Mouse (Mus musculus) neural tube, embryonic 13.5 days (tissue): ENCODE measurements around the gene Spock1. TPM values are rescaled to one million over a fixed set of nuclear protein-coding genes. Genes with fewer than 3 reads are reported as not detected.

Experiments
- ATAC-seq: fragments of 200-750 bp; cut with Nextera tagmentation; 2 replicates; pipeline ENCODE4 v1.8.0; 2017; ENCODE audit warnings: low read depth, mild to moderate bottlenecking, moderate TSS enrichment, moderate library complexity
- H3K27ac ChIP-seq: fragments of 300-500 bp; sonication (generic); replicated peaks from 2 replicates; pipeline ENCODE4 v1.5.1; 2015; ENCODE audit warnings: moderate library complexity, mild to moderate bottlenecking, inconsistent platforms
- H3K27me3 ChIP-seq: fragments of 300-500 bp; sonication (generic); 2 replicates; pipeline ENCODE4 v1.6.1; 2015; ENCODE audit warnings: mild to moderate bottlenecking, inconsistent platforms
- H3K36me3 ChIP-seq: fragments of 300-500 bp; sonication (generic); 2 replicates; pipeline ENCODE4 v1.6.1; 2015; ENCODE audit warnings: mild to moderate bottlenecking, inconsistent platforms
- H3K4me1 ChIP-seq: fragments of 300-500 bp; sonication (generic); replicated peaks from 2 replicates; pipeline ENCODE4 v1.6.1; 2015; ENCODE audit warnings: inconsistent platforms
- H3K4me2 ChIP-seq: fragments of 300-500 bp; sonication (generic); 2 replicates; pipeline ENCODE4 v1.6.1; 2015; ENCODE audit warnings: inconsistent platforms, mild to moderate bottlenecking, moderate library complexity
- H3K4me3 ChIP-seq: fragments of 300-500 bp; sonication (generic); 2 replicates; pipeline ENCODE4 v1.5.1; 2015; ENCODE audit warnings: mild to moderate bottlenecking, inconsistent platforms
- H3K9ac ChIP-seq: fragments of 300-500 bp; sonication (generic); 2 replicates; pipeline ENCODE4 v1.6.1; 2015; ENCODE audit warnings: moderate library complexity, mild to moderate bottlenecking, inconsistent platforms
- H3K9me3 ChIP-seq: fragments of 300-500 bp; sonication (generic); 2 replicates; pipeline ENCODE4 v1.6.1; 2016; ENCODE audit warnings: inconsistent platforms
- WGBS: fragments of 180-500 bp; shearing (Covaris S2); methylation state at CpG from one replicate; pipeline ENCODE4 v1.1.7; 2015; 5-methylcytosine and 5-hydroxymethylcytosine counted together
- polyA plus RNA-seq: library from polyadenylated mRNA; unstranded; fragments of >200 nt; fragmentation: Nextera tagmentation; extraction: Ambion mirVana; gene quantifications from 2 replicates; pipeline ENCODE4 v1.2.1, GENCODE M21; 2015

Gene Spock1
- polyA plus RNA-seq, 1 experiment from 2014 or later = 90.2 TPM

- Histone ChIP-seq H3K27me3 (no peaks in the 10 kb centered on the region), H3K4me1 (peaks cover 34% of the 10 kb centered on the region), H3K4me3 (no peak overlapping the region), H3K9me3 (no peaks in the 10 kb centered on the region), H3K36me3 (no peaks in the 10 kb centered on the region), H3K4me2 (no peak overlapping the region), H3K27ac (no peak overlapping the region), H3K9ac (no peak overlapping the region)
- no peak for ATAC-seq
- WGBS = 66% methylated on average over 3 of the region's 3 CpGs
Measured at GRCm38 (mm10) chr13:57667621-57668020, 240.5 kb downstream of the Spock1 start.

GRCm38 (mm10) chr13:57666173-57666842 is 241.8 kb downstream of the Spock1 start:
- H3K27me3 ChIP-seq = no peaks in the 10 kb centered on the region
- H3K4me2 ChIP-seq = no peak overlapping the region
- no peaks in the 10 kb centered on the region for H3K9me3 ChIP-seq
- H3K9ac ChIP-seq = 0 out of 2 replicates have a peak overlapping the region, but pooled peaks have one; percentile 17
- no peaks in the 10 kb centered on the region for H3K36me3 ChIP-seq
- H3K4me3 ChIP-seq = no peak overlapping the region
- ATAC-seq = no peak
- peaks cover 21% of the 10 kb centered on the region for H3K4me1 ChIP-seq
- WGBS = 52% methylated on average over 9 of the region's 9 CpGs
- no peak overlapping the region for H3K27ac ChIP-seq

GRCm38 (mm10) chr13:57662554-57662953 is 245.6 kb downstream of the Spock1 start:
- H3K4me2 ChIP-seq = no peak overlapping the region
- no peak for ATAC-seq
- no peaks in the 10 kb centered on the region for H3K27me3 ChIP-seq
- no peak overlapping the region for H3K4me3 ChIP-seq
- H3K4me1 ChIP-seq = peaks cover 13% of the 10 kb centered on the region
- H3K36me3 ChIP-seq = no peaks in the 10 kb centered on the region
- no peak overlapping the region for H3K9ac ChIP-seq
- no peak overlapping the region for H3K27ac ChIP-seq
- H3K9me3 ChIP-seq = no peaks in the 10 kb centered on the region
- 82% methylated on average over 4 of the region's 4 CpGs for WGBS

- H3K4me1 ChIP-seq = peaks cover 9% of the 10 kb centered on the region
- no peaks in the 10 kb centered on the region for H3K36me3 ChIP-seq
- no peaks in the 10 kb centered on the region for H3K27me3 ChIP-seq
- H3K4me3 ChIP-seq = no peak overlapping the region
- no peaks in the 10 kb centered on the region for H3K9me3 ChIP-seq
- H3K4me2 ChIP-seq = no peak overlapping the region
- no peak overlapping the region for H3K27ac ChIP-seq
- H3K9ac ChIP-seq = no peak overlapping the region
- no peak for ATAC-seq
- 86% methylated on average over 2 of the region's 2 CpGs for WGBS
Measured at GRCm38 (mm10) chr13:57660523-57660922, 247.6 kb downstream of the Spock1 start.

- H3K4me1 ChIP-seq = peaks cover 15% of the 10 kb centered on the region
- no peak for ATAC-seq
- H3K9ac ChIP-seq = no peak overlapping the region
- no peak overlapping the region for H3K4me2 ChIP-seq
- H3K9me3 ChIP-seq = no peaks in the 10 kb centered on the region
- WGBS = 84% methylated on average over 3 of the region's 3 CpGs
- no peaks in the 10 kb centered on the region for H3K36me3 ChIP-seq
- no peaks in the 10 kb centered on the region for H3K27me3 ChIP-seq
- H3K4me3 ChIP-seq = no peak overlapping the region
- H3K27ac ChIP-seq = no peak overlapping the region
Measured at GRCm38 (mm10) chr13:57659872-57660271, 248.3 kb downstream of the Spock1 start.

- 47% methylated on average over 8 of the region's 8 CpGs for WGBS
- Histone ChIP-seq H3K9me3 (no peaks in the 10 kb centered on the region), H3K9ac (no peak overlapping the region), H3K27ac (no peak overlapping the region), H3K4me1 (peaks cover 30% of the 10 kb centered on the region), H3K4me2 (no peak overlapping the region), H3K27me3 (no peaks in the 10 kb centered on the region), H3K36me3 (no peaks in the 10 kb centered on the region), H3K4me3 (no peak overlapping the region)
- ATAC-seq = no peak
Measured at GRCm38 (mm10) chr13:57656606-57657005, 251.5 kb downstream of the Spock1 start.

- Histone ChIP-seq H3K36me3 (no peaks in the 10 kb centered on the region), H3K27ac (no peak overlapping the region), H3K9me3 (no peaks in the 10 kb centered on the region)
Measured at GRCm38 (mm10) chr13:57654362-57654761, 253.8 kb downstream of the Spock1 start.

GRCm38 (mm10) chr13:57651236-57651635 is 256.9 kb downstream of the Spock1 start:
- no peak overlapping the region for H3K27ac ChIP-seq
- H3K4me1 ChIP-seq = peaks cover 54% of the 10 kb centered on the region
- no peaks in the 10 kb centered on the region for H3K27me3 ChIP-seq
- H3K9ac ChIP-seq = no peak overlapping the region
- no peak for ATAC-seq
- H3K36me3 ChIP-seq = no peaks in the 10 kb centered on the region
- WGBS = 74% methylated on average over 4 of the region's 4 CpGs
- no peaks in the 10 kb centered on the region for H3K9me3 ChIP-seq
- no peak overlapping the region for H3K4me3 ChIP-seq
- H3K4me2 ChIP-seq = no peak overlapping the region

More at GRCm38 (mm10) chr13:57654362-57654761, 253.8 kb downstream of the Spock1 start:
- H3K27me3 ChIP-seq = no peaks in the 10 kb centered on the region
- no peak overlapping the region for H3K4me3 ChIP-seq
- H3K4me2 ChIP-seq = no peak overlapping the region
- 69% methylated on average over 7 of the region's 7 CpGs for WGBS
- ATAC-seq = no peak
- peaks cover 53% of the 10 kb centered on the region for H3K4me1 ChIP-seq
- H3K9ac ChIP-seq = no peak overlapping the region

GRCm38 (mm10) chr13:57648784-57649183 is 259.3 kb downstream of the Spock1 start:
- no peak for ATAC-seq
- no peaks in the 10 kb centered on the region for H3K27me3 ChIP-seq
- no peaks in the 10 kb centered on the region for H3K36me3 ChIP-seq
- no peak overlapping the region for H3K4me3 ChIP-seq
- 0 out of 2 replicates have a peak overlapping the region, but pooled peaks have one; percentile 6 for H3K27ac ChIP-seq
- H3K4me2 ChIP-seq = no peak overlapping the region
- no peak overlapping the region for H3K9ac ChIP-seq
- WGBS = 63% methylated on average over 2 of the region's 2 CpGs
- H3K9me3 ChIP-seq = no peaks in the 10 kb centered on the region
- H3K4me1 ChIP-seq = peaks cover 37% of the 10 kb centered on the region

GRCm38 (mm10) chr13:57647456-57647855 is 260.7 kb downstream of the Spock1 start:
- Histone ChIP-seq H3K9ac (no peak overlapping the region), H3K4me2 (no peak overlapping the region), H3K4me1 (peaks cover 30% of the 10 kb centered on the region), H3K4me3 (no peak overlapping the region), H3K36me3 (no peaks in the 10 kb centered on the region), H3K9me3 (no peaks in the 10 kb centered on the region), H3K27me3 (no peaks in the 10 kb centered on the region), H3K27ac (no peak overlapping the region)
- 76% methylated on average over 4 of the region's 4 CpGs for WGBS
- ATAC-seq = no peak

- ATAC-seq = no peak
- no peak overlapping the region for H3K4me2 ChIP-seq
- H3K27ac ChIP-seq = 0 out of 2 replicates have a peak overlapping the region, but pooled peaks have one; percentile 9
- 68% methylated on average over 12 of the region's 12 CpGs for WGBS
- H3K36me3 ChIP-seq = no peaks in the 10 kb centered on the region
- H3K9ac ChIP-seq = no peak overlapping the region
- no peaks in the 10 kb centered on the region for H3K9me3 ChIP-seq
- H3K27me3 ChIP-seq = no peaks in the 10 kb centered on the region
- peaks cover 10% of the 10 kb centered on the region for H3K4me1 ChIP-seq
- no peak overlapping the region for H3K4me3 ChIP-seq
Measured at GRCm38 (mm10) chr13:57643036-57643435, 265.1 kb downstream of the Spock1 start.

- Histone ChIP-seq H3K27ac (no peak overlapping the region), H3K4me3 (no peak overlapping the region), H3K9me3 (no peaks in the 10 kb centered on the region), H3K4me2 (no peak overlapping the region), H3K9ac (no peak overlapping the region), H3K27me3 (no peaks in the 10 kb centered on the region), H3K4me1 (peaks cover 23% of the 10 kb centered on the region), H3K36me3 (no peaks in the 10 kb centered on the region)
- 86% methylated on average over 4 of the region's 4 CpGs for WGBS
- no peak for ATAC-seq
Measured at GRCm38 (mm10) chr13:57641649-57642048, 266.5 kb downstream of the Spock1 start.

GRCm38 (mm10) chr13:57640968-57641367 is 267.2 kb downstream of the Spock1 start:
- no peak overlapping the region for H3K9ac ChIP-seq
- WGBS = 83% methylated on average over 2 of the region's 2 CpGs
- ATAC-seq = no peak
- H3K4me2 ChIP-seq = no peak overlapping the region
- H3K9me3 ChIP-seq = no peaks in the 10 kb centered on the region
- H3K36me3 ChIP-seq = no peaks in the 10 kb centered on the region
- H3K27ac ChIP-seq = no peak overlapping the region
- peaks cover 29% of the 10 kb centered on the region for H3K4me1 ChIP-seq
- H3K4me3 ChIP-seq = no peak overlapping the region
- no peaks in the 10 kb centered on the region for H3K27me3 ChIP-seq
